Mouse (Mus musculus) cerebellum, adult 2 months (tissue): ENCODE results near the gene Lcp1. TPM values are rescaled to one million over a fixed set of nuclear protein-coding genes. Genes with fewer than 3 reads are reported as not detected.

Experiments
- DNase-seq, 2 experiments: peaks; one replicate each; pipeline ENCODE4 v3.0.0; 2021
- H3K27ac ChIP-seq: fragments of 200-500 bp; 2 replicates; pipeline ENCODE4 v1.5.1; 2012; ENCODE audit warnings: low read length, control low read depth, inconsistent platforms; ENCODE audit not compliant: insufficient read depth
- H3K27me3 ChIP-seq: fragments of 200-500 bp; 2 replicates; pipeline ENCODE4 v1.6.1; 2012; ENCODE audit warnings: inconsistent platforms, mild to moderate bottlenecking, low read length, moderate library complexity; ENCODE audit not compliant: control insufficient read depth, insufficient read depth
- H3K4me1 ChIP-seq: fragments of 200-500 bp; 2 replicates; pipeline ENCODE4 v1.6.1; 2011; ENCODE audit warnings: low read length; ENCODE audit not compliant: control insufficient read depth, insufficient read depth
- H3K4me3 ChIP-seq: fragments of 200-500 bp; replicated peaks from 2 replicates; pipeline ENCODE3; 2011; ENCODE audit warnings: mild to moderate bottlenecking, low read depth, low read length, control low read depth; ENCODE audit not compliant: insufficient read depth
- CTCF ChIP-seq: fragments of 200-500 bp; IDR thresholded peaks from 2 replicates; pipeline ENCODE4 v1.5.1; 2011; ENCODE audit warnings: low read depth, mild to moderate bottlenecking, control low read depth, low read length, moderate library complexity, borderline replicate concordance; ENCODE audit not compliant: insufficient read depth
- POLR2A ChIP-seq: fragments of 200-500 bp; IDR thresholded peaks from 2 replicates; pipeline ENCODE4 v1.6.1; 2011; ENCODE audit warnings: low read length, control low read depth, borderline replicate concordance; ENCODE audit not compliant: insufficient read depth
- WGBS: fragments of 180-500 bp; shearing (Covaris S2); methylation state at CpG from one replicate; pipeline ENCODE4 v1.1.7; 2018; 5-methylcytosine and 5-hydroxymethylcytosine counted together
- polyA plus RNA-seq: library from polyadenylated mRNA; depleted of rRNA; stranded (reverse); fragments of >200 nt; gene quantifications from 2 replicates; pipeline ENCODE4 v1.2.3, GENCODE M21; 2012

Lcp1 gene
- polyA plus RNA-seq, 1 experiment = 9.1 TPM

- no peaks in the 10 kb centered on the region for H3K27me3 ChIP-seq
- no peak for DNase-seq
- TF ChIP-seq POLR2A = no peak
- no peak for TF ChIP-seq CTCF
- WGBS = 70% methylated on average over 7 of the region's 7 CpGs
- H3K4me1 ChIP-seq = no peaks in the 10 kb centered on the region
- no peak overlapping the region for H3K27ac ChIP-seq
- H3K4me3 ChIP-seq = no peak overlapping the region
Measured at GRCm38 (mm10) chr14:75197660-75198059, 66.8 kb downstream of the Lcp1 start.

- Histone ChIP-seq H3K4me3 (no peak overlapping the region), H3K27me3 (no peaks in the 10 kb centered on the region), H3K27ac (no peak overlapping the region), H3K4me1 (no peaks in the 10 kb centered on the region)
- no peak for DNase-seq
- no peak for TF ChIP-seq CTCF
- no peak for TF ChIP-seq POLR2A
- 86% methylated on average over 6 of the region's 6 CpGs for WGBS
Measured at GRCm38 (mm10) chr14:75205363-75206051, 74.6 kb downstream of the Lcp1 start.

GRCm38 (mm10) chr14:75206307-75206706 is 75.4 kb downstream of the Lcp1 start:
- Histone ChIP-seq H3K4me3 (no peak overlapping the region), H3K27me3 (no peaks in the 10 kb centered on the region), H3K4me1 (no peaks in the 10 kb centered on the region), H3K27ac (no peak overlapping the region)
- WGBS = 88% methylated on average over 4 of the region's 4 CpGs
- TF ChIP-seq POLR2A (no peak), CTCF (no peak)
- DNase-seq = no peak

- Histone ChIP-seq H3K4me3 (no peak overlapping the region), H3K4me1 (no peaks in the 10 kb centered on the region), H3K27me3 (no peaks in the 10 kb centered on the region), H3K27ac (no peak overlapping the region)
- TF ChIP-seq POLR2A (no peak), CTCF (no peak)
- no peak for DNase-seq
- 77% methylated on average over 6 of the region's 6 CpGs for WGBS
Measured at GRCm38 (mm10) chr14:75208572-75209151, 77.8 kb downstream of the Lcp1 start.

GRCm38 (mm10) chr14:75213752-75214151 is 82.9 kb downstream of the Lcp1 start:
- no peak for TF ChIP-seq CTCF
- no peak for TF ChIP-seq POLR2A
- H3K4me1 ChIP-seq = no peaks in the 10 kb centered on the region
- no peaks in the 10 kb centered on the region for H3K27me3 ChIP-seq
- no peak overlapping the region for H3K4me3 ChIP-seq
- no peak overlapping the region for H3K27ac ChIP-seq
- 87% methylated on average over 11 of the region's 11 CpGs for WGBS
- DNase-seq = no peak

GRCm38 (mm10) chr14:75218843-75219242 is 87.9 kb downstream of the Lcp1 start:
- TF ChIP-seq POLR2A (no peak), CTCF (no peak)
- Histone ChIP-seq H3K4me3 (no peak overlapping the region), H3K27me3 (no peaks in the 10 kb centered on the region), H3K4me1 (no peaks in the 10 kb centered on the region), H3K27ac (no peak overlapping the region)
- 89% methylated on average over 2 of the region's 2 CpGs for WGBS
- no peak for DNase-seq

GRCm38 (mm10) chr14:75219250-75219913 is 88.5 kb downstream of the Lcp1 start:
- 68% methylated on average over 5 of the region's 5 CpGs for WGBS
- no peak for TF ChIP-seq POLR2A
- TF ChIP-seq CTCF = no peak
- no peak for DNase-seq
- no peak overlapping the region for H3K4me3 ChIP-seq
- no peaks in the 10 kb centered on the region for H3K27me3 ChIP-seq
- H3K4me1 ChIP-seq = no peaks in the 10 kb centered on the region
- H3K27ac ChIP-seq = no peak overlapping the region

GRCm38 (mm10) chr14:75222386-75222785 is 91.5 kb downstream of the Lcp1 start:
- Histone ChIP-seq H3K4me3 (no peak overlapping the region), H3K4me1 (no peaks in the 10 kb centered on the region), H3K27ac (no peak overlapping the region), H3K27me3 (no peaks in the 10 kb centered on the region)
- no peak for DNase-seq
- WGBS = 79% methylated on average over 6 of the region's 6 CpGs
- TF ChIP-seq POLR2A (no peak), CTCF (no peak)
